Mouse (Mus musculus): Measurements from ENCODE around the gene Wwox. TPM values are rescaled to one million over a fixed set of nuclear protein-coding genes. Genes with fewer than 3 reads are reported as not detected.

Gene Wwox
- total RNA-seq, 1 experiment from 2014 or later = 11.8 TPM

DNA sequence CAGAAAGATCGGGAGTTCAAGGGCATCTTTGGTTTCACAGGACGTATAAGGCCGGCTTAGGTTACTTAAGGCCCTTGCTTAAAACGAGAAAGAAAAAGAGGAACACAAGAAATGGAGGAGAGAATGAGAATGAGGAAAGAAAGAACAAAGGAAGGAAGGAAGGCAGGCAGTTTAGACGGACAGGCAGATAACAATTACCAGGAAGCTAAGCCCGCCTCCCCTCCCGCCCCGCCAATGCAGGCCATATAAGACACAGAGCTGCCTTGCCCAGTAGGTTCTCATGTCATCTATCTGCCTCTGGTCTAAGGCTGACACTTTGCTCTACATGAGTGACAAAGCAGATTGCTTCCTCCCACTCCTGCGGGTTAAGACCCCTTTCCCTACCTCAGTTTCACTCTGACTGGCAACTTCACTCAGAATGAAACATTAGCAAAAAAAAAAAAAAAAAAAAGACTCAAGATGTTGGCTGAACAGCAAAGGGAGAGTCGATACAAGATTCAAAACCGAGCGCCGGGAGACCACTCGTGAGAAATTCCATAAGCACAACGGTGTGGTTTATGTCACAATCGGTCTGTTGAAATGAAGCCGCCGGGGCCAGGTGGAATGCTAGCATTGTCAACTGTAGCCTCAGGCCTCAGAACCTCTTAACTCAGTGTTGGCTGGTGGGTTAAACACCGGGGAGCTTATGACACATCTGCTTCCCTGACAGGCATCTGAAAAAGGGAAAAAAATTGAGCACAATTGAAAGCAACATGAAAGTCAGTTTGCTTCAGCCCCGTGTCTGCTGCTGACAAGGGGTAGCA, 787.5 kb downstream of the Wwox start:
- ATAC-seq (replicated peaks; ENCODE audit: low read depth, poor library complexity, severe bottlenecking) = peak; percentile 74

DNA sequence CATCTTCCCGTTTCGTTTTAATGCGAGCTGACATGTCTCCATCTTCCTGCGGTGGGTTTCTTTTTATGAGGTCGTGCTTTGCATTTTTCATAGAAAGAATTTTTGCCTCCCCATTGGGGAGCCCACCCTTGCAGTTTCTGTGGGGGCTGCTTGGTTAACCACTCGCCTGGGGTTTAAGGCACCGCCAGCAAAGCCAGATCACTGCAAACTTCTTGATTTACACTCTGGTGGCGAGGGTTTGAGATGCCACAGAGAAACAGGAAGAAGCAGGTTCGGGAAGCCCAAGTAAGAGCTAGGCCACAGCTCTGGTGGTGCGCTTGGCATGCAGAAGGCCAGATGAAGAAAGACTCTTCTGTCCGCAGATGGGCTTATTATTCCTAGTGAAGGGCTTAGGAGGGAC, 789.4 kb downstream of the Wwox start:
- ATAC-seq (replicated peaks; ENCODE audit: low read depth, poor library complexity, severe bottlenecking) = peak; percentile 62

DNA sequence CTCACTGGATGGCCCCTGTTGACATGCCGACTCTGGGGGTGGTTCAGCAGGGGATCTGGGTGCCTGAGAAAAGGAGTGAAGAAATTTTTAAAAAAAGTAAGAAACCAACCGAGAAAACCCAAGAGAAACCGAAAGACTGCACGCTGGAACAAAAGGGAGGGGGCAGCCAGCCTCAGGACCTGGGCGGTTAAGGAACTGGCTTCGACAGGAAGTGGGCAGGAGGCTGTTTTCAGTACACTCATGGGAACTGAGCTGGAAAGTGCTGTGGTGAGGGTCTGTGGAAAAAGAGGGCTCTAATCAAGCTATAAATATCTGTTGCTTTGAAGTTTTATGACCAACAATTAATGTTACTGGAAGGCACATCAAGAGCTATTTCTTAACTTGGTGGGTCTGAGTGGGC, 794.6 kb downstream of the Wwox start:
- ATAC-seq (replicated peaks; ENCODE audit: low read depth, poor library complexity, severe bottlenecking) = peak; percentile 98

DNA sequence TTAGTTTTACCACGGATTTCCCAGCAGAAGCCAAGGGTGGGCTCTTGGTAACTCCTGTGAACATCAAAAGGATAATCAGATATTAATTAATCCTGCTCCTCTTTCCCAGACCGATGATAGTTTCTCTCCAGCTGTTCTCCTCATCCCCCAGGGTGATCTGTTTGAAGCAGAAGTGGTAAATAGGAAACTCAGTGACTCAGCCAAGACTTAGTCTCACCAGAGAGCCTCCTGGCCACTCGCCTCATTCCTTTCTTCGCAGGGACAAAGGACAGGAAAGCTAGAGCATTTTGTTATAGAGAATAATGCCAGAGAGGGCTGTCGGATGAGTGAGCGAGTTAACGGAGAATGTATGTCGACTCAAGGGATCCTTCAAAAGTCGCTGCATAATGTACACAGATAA, 798.1 kb downstream of the Wwox start:
- no peak for ATAC-seq (replicated peaks; ENCODE audit: low read depth, poor library complexity, severe bottlenecking)

DNA sequence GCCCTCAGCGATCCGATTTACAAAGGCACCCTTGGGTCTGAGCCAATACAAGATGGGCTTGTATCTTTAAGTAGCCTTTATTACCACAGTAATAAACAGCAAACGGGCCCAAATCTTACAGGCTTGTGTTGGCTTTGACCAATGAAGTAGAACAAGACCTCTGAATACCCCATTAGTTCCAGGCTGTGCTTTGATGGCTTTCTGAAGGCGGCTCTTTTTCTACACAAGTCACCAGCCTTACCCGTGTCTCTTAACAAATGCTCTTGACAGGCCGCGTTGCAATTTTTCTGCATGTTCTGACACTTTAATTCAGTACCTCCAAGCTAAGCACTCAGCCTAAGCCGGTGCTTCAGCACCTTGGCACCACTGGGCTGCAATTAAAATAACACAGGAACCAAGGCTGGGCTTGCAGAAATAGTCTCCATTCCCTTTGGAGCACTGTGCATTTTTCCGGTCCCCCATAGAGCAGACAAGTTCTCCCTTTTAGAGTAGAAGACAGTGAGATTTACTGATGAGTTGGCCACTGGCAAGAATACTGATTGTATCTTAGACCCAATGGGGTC, 804.1 kb downstream of the Wwox start:
- ATAC-seq (replicated peaks; ENCODE audit: low read depth, poor library complexity, severe bottlenecking) = no peak

DNA sequence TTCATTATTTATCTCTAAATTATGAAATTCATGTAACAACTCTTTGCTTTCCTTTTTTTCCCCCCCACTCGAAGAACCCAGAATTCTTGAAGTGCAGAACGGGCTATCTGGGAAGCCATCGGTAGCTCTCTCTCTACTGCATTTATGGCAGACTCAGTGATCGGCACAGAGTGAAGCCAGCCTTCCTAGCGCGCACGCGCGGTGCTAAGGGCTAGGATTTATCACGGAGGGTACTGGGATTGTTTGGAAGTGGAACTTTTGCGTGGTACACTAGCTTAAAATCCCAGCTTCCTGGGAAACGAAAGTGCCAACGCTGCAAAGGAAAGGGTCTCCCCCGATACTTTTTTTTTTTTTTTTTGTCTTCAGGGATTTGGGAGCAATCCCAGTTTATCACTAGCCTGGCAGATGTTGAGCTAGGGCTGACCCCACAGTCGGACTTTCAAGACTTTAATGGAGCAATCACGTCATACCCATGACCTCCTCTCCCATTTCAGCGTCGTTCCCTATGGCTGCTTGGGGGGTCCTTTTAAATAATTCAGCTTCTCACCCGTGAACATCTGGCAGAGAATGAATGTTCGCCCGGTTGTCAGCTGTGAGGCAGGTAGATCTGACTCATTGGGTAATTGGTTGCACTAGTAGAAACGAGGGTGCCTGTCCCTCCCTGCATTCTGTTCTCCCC, 810.4 kb downstream of the Wwox start:
- no peak for ATAC-seq (replicated peaks; ENCODE audit: low read depth, poor library complexity, severe bottlenecking)

DNA sequence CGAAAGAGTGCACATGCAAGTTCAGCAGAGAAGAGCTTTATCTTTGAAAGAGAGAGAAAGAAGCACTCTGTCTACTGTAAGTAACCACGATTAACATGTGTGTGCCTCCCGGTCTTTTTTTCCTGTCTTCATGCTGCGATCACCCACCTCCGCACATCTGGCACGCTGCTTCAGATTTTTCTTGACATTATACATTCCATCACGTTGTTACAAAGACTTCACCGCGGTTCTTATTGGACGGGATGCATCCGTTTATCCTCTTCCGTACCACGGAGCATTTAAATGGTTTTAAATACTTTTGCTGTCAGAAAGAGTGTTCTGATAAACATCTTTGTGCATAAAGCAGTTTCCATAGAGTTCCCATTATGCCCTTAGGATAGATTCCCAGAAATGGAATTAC, 816.1 kb downstream of the Wwox start:
- no peak for ATAC-seq (replicated peaks; ENCODE audit: low read depth, poor library complexity, severe bottlenecking)

DNA sequence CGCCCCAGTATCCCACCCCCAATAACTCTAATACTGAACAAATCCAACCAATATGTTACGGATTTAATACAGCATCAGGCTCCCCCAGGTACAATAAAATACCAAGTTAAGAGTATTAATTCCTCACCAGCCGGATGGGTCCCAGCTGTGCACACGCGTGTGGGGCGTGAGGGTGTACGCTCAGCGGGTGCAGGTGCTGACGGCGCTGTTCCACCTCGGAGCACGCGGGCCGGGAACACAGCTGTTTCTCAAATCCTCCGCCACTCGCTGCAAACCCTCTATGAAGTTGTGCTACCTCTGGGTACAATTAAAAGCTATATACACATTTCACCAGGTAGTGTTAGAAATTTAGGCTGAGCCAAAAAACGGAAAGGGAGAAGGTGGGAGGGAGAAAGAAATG, 818.0 kb downstream of the Wwox start:
- no peak for ATAC-seq (replicated peaks; ENCODE audit: low read depth, poor library complexity, severe bottlenecking)

DNA sequence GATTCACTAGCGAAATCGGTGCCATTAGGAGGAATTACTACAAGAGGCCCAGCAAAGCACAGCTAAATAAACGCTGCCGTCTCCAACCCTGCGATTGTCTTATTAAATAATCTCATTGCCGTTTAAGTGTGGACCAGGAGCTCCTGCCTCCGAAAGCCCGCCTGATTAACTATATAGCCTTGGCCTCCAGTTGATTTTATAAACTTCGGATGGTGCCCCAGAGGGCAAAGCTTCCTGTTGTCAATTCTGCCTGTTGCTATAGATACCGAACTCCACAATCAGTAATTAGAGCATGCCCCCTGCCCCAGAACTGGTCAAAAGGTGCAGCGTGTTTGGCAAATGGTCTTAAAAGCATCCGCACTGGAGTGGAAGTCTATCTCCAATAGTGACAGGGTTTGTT, 820.4 kb downstream of the Wwox start:
- no peak for ATAC-seq (replicated peaks; ENCODE audit: low read depth, poor library complexity, severe bottlenecking)

DNA sequence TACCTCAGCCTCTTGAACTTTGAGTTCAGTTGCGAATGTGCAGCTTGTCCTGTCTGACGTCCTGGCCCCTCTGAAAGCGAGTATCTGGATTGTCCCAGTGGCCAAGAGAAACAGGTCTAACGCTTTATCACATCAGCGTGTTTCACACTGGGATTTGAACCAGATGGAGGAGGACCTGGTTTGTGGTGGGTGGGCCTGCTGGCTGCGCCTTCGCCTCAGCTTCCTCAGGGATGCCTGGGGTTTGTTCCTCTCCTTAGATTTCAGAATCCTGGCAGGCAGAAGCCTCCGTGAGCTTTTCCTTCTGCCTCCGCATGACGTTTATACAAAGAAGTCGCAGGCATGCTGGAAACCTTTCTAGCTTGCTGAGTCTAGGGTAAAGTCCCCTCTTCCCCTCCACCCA, 827.7 kb downstream of the Wwox start:
- no peak for ATAC-seq (replicated peaks; ENCODE audit: low read depth, poor library complexity, severe bottlenecking)

DNA sequence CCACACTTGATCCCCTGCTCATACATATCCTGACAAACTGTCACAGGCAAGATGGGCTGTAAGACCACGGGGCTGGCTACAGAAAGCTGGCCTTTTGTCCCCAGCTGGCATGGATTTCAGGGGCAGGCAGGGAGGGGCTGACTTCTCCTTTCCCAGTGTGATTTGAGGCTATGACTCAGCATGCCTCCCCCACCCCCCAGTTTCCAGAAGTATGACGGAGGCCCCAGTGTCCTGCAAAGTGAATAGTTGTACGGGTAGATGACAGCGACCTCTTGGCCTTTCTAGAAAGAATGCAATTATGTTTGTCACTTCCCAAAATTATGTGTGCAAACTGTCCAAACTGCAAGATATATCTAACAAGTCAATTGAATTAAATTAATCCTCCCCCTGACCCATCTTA, 830.1 kb downstream of the Wwox start:
- ATAC-seq (replicated peaks; ENCODE audit: low read depth, poor library complexity, severe bottlenecking) = peak; percentile 91

DNA sequence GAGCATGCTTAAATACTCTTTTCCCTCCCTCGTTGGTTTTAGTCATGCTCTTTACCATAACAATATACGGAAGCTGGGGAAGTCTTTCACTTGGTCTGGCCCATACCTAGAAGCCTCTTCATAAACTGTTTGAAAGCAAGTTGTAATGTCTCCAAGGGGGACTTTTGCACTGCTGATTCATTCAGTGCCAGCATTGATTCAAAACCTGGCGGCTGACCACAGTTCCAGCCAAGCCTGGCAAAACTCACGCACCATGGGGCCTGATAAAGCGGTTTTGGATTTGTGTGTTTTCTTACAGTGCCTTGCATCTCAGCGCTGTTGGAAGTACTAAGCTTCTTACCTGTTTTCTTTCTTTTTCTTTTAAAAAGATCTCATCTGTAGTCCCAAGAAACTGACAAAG, 834.5 kb downstream of the Wwox start:
- no peak for ATAC-seq (replicated peaks; ENCODE audit: low read depth, poor library complexity, severe bottlenecking)

DNA sequence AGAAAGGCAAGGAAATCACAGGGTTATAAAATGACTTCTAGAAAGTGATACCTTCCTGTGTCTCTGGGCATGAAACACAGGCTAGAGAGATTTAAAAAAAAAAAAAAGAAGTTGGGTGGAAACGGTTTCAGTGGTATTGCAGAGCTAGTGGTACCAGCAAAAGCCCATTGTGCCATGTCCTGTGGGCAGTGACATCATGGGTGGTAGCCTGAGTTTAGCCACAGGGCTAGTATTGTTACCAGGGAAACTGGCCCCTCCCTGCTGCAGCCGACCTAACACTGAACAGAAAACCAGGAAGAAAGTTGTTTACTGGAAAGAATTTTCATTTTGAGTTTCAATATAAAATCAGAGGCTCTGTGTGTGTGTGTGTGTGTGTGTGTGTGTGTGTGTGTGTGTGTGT, 836.8 kb downstream of the Wwox start:
- peak; percentile 98 for ATAC-seq (replicated peaks; ENCODE audit: low read depth, poor library complexity, severe bottlenecking)

DNA sequence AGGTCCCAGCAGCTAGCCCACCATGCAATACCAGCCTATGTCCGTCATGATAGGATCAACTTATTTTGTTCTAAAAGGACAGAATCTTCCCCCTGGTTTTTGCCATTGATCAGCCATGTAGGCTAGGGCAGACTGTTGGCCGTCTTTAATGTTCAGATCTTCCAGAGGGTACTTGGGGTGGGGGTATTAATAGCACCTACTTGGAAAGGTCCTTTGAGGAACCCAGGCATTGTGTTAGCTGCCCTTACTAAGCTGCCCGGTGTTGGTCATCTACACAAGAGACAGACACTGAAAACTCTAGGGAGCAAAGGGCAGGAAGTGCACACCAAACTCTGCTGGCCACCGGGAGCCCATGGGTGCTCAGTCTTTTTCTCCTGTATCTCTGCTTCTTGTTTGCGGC, 838.8 kb downstream of the Wwox start:
- no peak for ATAC-seq (replicated peaks; ENCODE audit: low read depth, poor library complexity, severe bottlenecking)

DNA sequence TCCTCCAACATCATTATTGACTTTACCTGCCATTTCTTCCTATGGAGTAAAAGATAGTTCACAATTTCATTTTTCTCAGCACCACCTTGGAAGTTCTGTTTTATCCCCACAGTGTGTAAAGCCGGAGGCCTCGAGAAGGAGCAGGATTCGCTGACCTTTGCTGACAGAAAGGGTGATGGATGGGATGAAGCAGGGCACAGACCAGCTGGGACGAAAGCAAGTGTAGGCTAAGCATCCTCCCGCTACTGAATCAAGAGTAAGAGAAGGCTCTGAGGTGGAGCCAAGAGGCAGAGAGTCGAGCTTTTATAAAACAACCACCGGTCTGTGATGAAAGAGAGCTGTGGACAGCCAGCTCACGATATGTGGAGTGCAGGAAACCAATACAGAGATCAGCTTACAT, 850.8 kb downstream of the Wwox start:
- no peak for ATAC-seq (replicated peaks; ENCODE audit: low read depth, poor library complexity, severe bottlenecking)

DNA sequence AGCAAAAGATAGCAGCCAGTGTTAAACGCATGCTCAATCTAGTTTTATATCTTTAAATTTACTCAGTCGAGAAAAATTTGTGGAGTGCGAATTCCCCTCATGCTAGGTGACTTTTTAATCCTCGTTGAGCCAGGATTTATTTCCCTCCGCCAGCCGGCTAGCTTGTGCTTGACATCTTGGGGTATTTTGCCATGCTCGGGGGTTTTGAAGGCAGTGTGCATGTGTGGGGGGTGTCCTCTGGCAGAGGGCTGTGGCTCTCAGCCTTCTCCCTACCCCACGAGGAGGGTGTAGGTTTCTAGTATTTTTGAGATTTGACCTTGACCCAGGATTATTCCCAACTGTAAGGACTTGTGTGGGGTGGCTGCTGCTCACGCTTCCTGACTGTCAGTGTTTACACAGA, 857.3 kb downstream of the Wwox start:
- no peak for ATAC-seq (replicated peaks; ENCODE audit: low read depth, poor library complexity, severe bottlenecking)

DNA sequence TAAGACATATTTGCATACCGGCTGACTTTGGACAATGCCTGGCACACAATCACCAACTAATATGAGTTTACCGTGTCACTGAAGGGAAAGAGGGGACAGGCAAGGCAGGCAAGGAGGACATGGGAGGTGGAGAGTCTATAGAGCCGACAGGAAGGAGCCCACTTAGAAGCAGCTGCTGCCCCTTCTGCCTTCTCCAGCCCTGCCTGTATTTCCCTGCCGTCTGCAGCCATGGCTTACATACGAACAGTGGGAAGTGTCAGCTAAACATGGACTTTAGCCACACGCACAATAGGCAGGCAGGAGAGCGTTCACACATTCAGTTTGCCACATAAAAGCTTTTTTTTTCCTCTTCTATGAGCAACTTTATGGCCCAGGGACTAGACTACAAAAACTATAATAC, 863.0 kb downstream of the Wwox start:
- ATAC-seq (replicated peaks; ENCODE audit: low read depth, poor library complexity, severe bottlenecking) = no peak

DNA sequence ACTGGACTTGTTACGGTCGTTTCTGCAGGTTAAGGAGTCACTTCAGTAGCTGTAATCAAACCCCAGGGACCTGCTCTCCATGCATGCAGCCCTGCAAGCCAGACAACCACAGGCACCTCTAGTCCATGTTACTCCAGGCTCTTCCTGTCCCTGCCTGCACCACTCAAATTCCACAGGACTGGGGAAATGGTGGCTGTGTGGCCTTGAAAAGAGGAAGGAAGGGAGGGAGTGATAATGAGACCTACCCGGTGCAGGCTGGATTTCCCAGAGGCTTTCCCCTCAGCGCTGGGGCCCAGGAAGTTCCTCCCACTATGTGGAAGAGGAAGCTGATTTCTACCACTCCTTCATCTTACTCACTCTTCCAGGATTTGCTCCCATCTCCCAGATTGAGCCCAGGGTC, 868.0 kb downstream of the Wwox start:
- ATAC-seq (replicated peaks; ENCODE audit: low read depth, poor library complexity, severe bottlenecking) = peak; percentile 96

DNA sequence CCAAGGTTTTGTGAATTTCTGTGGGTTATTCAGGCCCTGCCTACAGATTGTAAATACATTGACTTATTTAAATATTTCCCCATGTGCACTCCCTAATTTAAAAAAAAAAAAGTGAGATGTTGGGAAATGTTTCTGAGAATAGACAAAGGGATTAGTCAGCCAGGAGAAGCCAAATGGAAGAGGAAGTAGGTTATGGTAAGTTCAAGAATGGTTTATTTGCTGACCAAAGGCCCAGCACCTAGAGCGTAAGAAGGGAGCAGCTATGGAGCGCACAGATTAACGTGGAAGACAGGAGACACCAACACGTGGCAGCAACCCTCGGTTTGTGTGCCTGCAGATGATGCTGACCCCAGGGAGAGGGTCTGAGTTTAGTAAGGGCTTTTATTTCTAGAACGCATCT, 871.5 kb downstream of the Wwox start:
- ATAC-seq (replicated peaks; ENCODE audit: low read depth, poor library complexity, severe bottlenecking) = no peak

DNA sequence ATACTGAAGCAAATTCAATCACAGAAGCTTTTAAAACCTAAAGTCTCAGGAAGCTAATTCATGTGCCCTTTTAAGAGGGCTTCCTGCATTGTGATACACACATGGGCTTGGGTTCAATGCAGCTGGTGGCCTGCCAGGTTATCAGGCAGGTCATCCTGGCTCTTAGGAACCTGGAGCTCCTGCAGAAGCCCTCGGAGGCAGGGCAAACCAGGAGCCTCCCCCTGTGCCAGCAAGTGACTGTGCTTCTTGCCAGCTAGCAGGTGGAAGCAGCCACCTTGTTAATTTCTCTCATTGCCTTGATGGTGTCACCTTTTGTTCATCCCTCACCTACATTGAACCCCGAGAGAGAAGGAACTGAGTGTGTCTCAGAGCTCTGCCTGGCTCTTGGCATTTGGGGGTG, 872.9 kb downstream of the Wwox start:
- ATAC-seq (replicated peaks; ENCODE audit: low read depth, poor library complexity, severe bottlenecking) = no peak

DNA sequence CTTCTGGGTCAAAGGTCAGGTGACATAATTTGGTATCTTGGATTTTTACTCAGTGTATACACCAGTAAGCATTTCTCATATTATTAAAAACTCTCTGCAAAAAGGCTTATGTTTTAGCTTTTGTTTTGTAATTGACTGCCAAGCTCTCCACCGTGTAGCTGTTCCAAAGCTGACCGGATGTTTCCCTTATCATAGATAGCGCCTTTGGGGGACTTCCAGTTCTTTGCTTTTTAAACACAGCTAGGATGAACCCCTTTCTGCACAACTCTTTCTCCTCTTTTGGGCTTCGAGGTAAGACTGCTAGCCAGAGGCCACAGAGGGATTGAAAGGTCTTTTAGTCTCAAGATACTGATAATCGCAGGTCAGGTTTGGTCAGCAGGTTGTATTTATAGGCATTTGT, 883.0 kb downstream of the Wwox start:
- no peak for ATAC-seq (replicated peaks; ENCODE audit: low read depth, poor library complexity, severe bottlenecking)

DNA sequence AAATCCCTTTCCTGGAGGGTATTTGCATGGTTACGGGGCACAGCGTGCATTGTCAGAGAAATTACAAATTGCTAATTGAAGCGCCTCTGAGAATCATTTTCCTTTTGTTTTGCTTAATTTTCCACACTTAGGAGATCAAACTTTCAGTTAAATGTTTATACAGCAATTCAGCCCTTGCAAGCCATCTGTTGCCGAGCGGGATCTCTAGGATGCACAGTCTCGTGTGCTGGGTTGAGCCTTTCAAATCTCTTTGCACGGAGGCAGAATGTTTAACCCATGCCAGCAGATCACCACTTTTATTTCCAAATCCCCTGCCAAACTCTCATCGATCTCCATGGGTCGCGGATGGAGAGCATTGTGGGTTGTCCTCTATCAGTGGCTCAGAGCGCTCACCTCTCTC, 891.2 kb downstream of the Wwox start:
- ATAC-seq (replicated peaks; ENCODE audit: low read depth, poor library complexity, severe bottlenecking) = no peak
